Mouse (Mus musculus): ENCODE measurements around the gene Clec2g.

DNA sequence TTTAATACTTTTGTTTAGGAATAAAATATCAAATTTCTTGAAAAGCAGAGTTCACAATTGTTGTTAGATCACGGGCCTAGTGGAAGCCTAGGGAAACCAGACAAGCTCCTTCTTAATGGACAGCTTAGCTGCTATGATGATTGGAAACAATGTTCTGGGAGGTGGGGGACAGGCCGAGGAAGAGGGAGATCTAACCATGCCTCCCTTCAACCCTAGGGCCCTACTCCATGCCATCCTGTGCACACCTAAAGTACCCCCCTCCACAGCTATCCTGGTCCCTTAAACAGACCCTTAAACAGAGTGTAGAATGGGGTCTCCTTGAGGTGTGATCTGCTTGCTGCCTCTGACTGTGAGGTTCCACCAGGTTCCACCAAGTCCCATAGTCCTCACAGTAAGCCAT lies 38.0 kb downstream of the Clec2g start:
- TF ChIP-seq CTCF (IDR thresholded peaks at IDR 0.05; ENCODE audit: low read depth, low read length) (no peak), TAL1 (conservative IDR thresholded peaks at IDR 0.05; ENCODE audit: low read depth, low read length) (no peak)

Measured in G1E (cell line).